Mouse (Mus musculus): ENCODE data around the gene Iqschfp. TPM values are rescaled to one million over a fixed set of nuclear protein-coding genes. Genes with fewer than 3 reads are reported as not detected.
A peak's percentile ranks its signal among the peaks of the same experiment; 100 is the strongest.

The Iqschfp gene
- total RNA-seq, 2 experiments from 2014 or later: 29.4 to 29.8 TPM

GRCm38 (mm10) chr3:68306726-68307125 lies 414.7 kb downstream of the Iqschfp start:
- DNase-seq (ENCODE audit: low spot score in 2 of 2): no peak

GRCm38 (mm10) chr3:68325575-68325974 lies 433.5 kb downstream of the Iqschfp start:
- no peak for DNase-seq (ENCODE audit: low spot score in 2 of 2)

- DNase-seq (ENCODE audit: low spot score in 2 of 2): no peak
Observed at GRCm38 (mm10) chr3:68332515-68332914, 440.5 kb downstream of the Iqschfp start.

GRCm38 (mm10) chr3:68335501-68335900 lies 443.5 kb downstream of the Iqschfp start:
- DNase-seq (ENCODE audit: low spot score in 2 of 2): no peak

GRCm38 (mm10) chr3:68350624-68351023 lies 458.6 kb downstream of the Iqschfp start:
- DNase-seq (ENCODE audit: low spot score in 2 of 2): no peak

- no peak for DNase-seq (ENCODE audit: low spot score in 2 of 2)
Observed at GRCm38 (mm10) chr3:68351461-68351860, 459.4 kb downstream of the Iqschfp start.

GRCm38 (mm10) chr3:68352961-68353360 lies 460.9 kb downstream of the Iqschfp start:
- DNase-seq (ENCODE audit: low spot score in 2 of 2): no peak

GRCm38 (mm10) chr3:68353492-68353891 lies 461.5 kb downstream of the Iqschfp start:
- no peak for DNase-seq (ENCODE audit: low spot score in 2 of 2)

GRCm38 (mm10) chr3:68356516-68356915 lies 464.5 kb downstream of the Iqschfp start:
- DNase-seq (ENCODE audit: low spot score in 2 of 2): no peak

- DNase-seq (ENCODE audit: low spot score in 2 of 2): no peak
Observed at GRCm38 (mm10) chr3:68368029-68368428, 476.0 kb downstream of the Iqschfp start.

- no peak for DNase-seq (ENCODE audit: low spot score in 2 of 2)
Observed at GRCm38 (mm10) chr3:68372925-68373324, 480.9 kb downstream of the Iqschfp start.

- DNase-seq (ENCODE audit: low spot score in 2 of 2): no peak
Observed at GRCm38 (mm10) chr3:68375100-68375508, 483.1 kb downstream of the Iqschfp start.

- DNase-seq (ENCODE audit: low spot score in 2 of 2): no peak
Observed at GRCm38 (mm10) chr3:68377452-68378198, 485.6 kb downstream of the Iqschfp start.

- no peak for DNase-seq (ENCODE audit: low spot score in 2 of 2)
Observed at GRCm38 (mm10) chr3:68378799-68379198, 486.8 kb downstream of the Iqschfp start.

- no peak for DNase-seq (ENCODE audit: low spot score in 2 of 2)
Observed at GRCm38 (mm10) chr3:68379242-68379641, 487.2 kb downstream of the Iqschfp start.

GRCm38 (mm10) chr3:68383672-68384071 lies 491.6 kb downstream of the Iqschfp start:
- no peak for DNase-seq (ENCODE audit: low spot score in 2 of 2)

GRCm38 (mm10) chr3:68385544-68385943 lies 493.5 kb downstream of the Iqschfp start:
- DNase-seq (ENCODE audit: low spot score in 2 of 2): no peak

- no peak for DNase-seq (ENCODE audit: low spot score in 2 of 2)
Observed at GRCm38 (mm10) chr3:68388023-68388422, 496.0 kb downstream of the Iqschfp start.

- DNase-seq (ENCODE audit: low spot score in 2 of 2): no peak
Observed at GRCm38 (mm10) chr3:68393578-68393977, 501.5 kb downstream of the Iqschfp start.

- no peak for DNase-seq (ENCODE audit: low spot score in 2 of 2)
Observed at GRCm38 (mm10) chr3:68398691-68399090, 506.7 kb downstream of the Iqschfp start.

- DNase-seq (ENCODE audit: low spot score in 2 of 2): no peak
Observed at GRCm38 (mm10) chr3:68400121-68400520, 508.1 kb downstream of the Iqschfp start.

- no peak for DNase-seq (ENCODE audit: low spot score in 2 of 2)
Observed at GRCm38 (mm10) chr3:68403343-68403742, 511.3 kb downstream of the Iqschfp start.

GRCm38 (mm10) chr3:68403783-68404217 lies 511.8 kb downstream of the Iqschfp start:
- DNase-seq (ENCODE audit: low spot score in 2 of 2): peak; percentile 23 to 43
